Comparison of ENCODE assay signal across 8 mouse cellular contexts in genomic region chr3:51277201-51278150, GRCm38 (mm10). TPM values are rescaled to one million over a fixed set of nuclear protein-coding genes. Genes with fewer than 3 reads are reported as not detected.
DNase-seq lines count a peak whose midpoint lies in the region; ATAC-seq lines count a peak whose summit lies in the region.

No protein-coding gene starts in this region.

- peaks cover 12% of the 10 kb centered on the region for H3K4me1 ChIP-seq in intestine, embryonic 14.5 days (replicated peaks; ENCODE audit: control insufficient read depth, insufficient read depth, low read length)

- no peaks in the 10 kb centered on the region for H3K36me3 ChIP-seq in intestine, embryonic 14.5 days (ENCODE audit: control insufficient read depth, insufficient read depth, low read length)

- H3K27me3 ChIP-seq in intestine, embryonic 14.5 days (replicated peaks; ENCODE audit: control insufficient read depth, insufficient read depth, low read length): no peaks in the 10 kb centered on the region

- H3K9me3 ChIP-seq in intestine, embryonic 14.5 days (ENCODE audit: control insufficient read depth, low read length): no peaks in the 10 kb centered on the region

- intact Hi-C loops in gastrocnemius, postnatal 14 days (cut with DNase I; ENCODE audit: low total_unique reads): no loop called here
- intact Hi-C loops in left cerebral cortex, postnatal 10 days (cut with DNase I): no loop called here

- H3K9ac ChIP-seq in intestine, embryonic 14.5 days (ENCODE audit: low read length): peak overlapping the region; percentile 96

- peak; percentile 68 for ATAC-seq in intestine, embryonic 14.5 days (replicated peaks; ENCODE audit: low FRiP score, low TSS enrichment, low read depth)
- ATAC-seq in megakaryocyte progenitor cell, adult 5-6 weeks (replicated peaks; ENCODE audit: poor library complexity): peak; percentile 65

- H3K4me3 ChIP-seq in intestine, embryonic 14.5 days (ENCODE audit: low read depth, low read length): peak overlapping the region; percentile 92

- DNase-seq in adrenal gland, adult (ENCODE audit: inconsistent age in 2 of 2, low spot score in 1 of 2): peak; percentile 90 to 95
- peak; percentile 85 for DNase-seq in embryo, embryonic 10.5 days (ENCODE audit: low spot score)
- DNase-seq in gastrocnemius, postnatal 14 days: peak; percentile 89
- peak; percentile 93 for DNase-seq in intestine, embryonic 14.5 days (ENCODE audit: low spot score)
- DNase-seq in left cerebral cortex, postnatal 10 days (ENCODE audit: extremely low spot score in 1 of 2, low spot score in 2 of 2): peak; percentile 75 to 93
- DNase-seq in right cerebral cortex, postnatal 10 days (ENCODE audit: low spot score in 2 of 2): peak; percentile 89 to 91
- peak; percentile 84 for DNase-seq in urinary bladder, postnatal 14 days (ENCODE audit: low spot score)

- peak overlapping the region; percentile 79 for H3K4me2 ChIP-seq in intestine, embryonic 14.5 days (ENCODE audit: low read length)

- H3K27ac ChIP-seq in intestine, embryonic 14.5 days (ENCODE audit: low read depth): peak overlapping the region; percentile 99

- WGBS in intestine, embryonic 14.5 days: under 1% methylated on average over 75 of the region's 75 CpGs

RNA-seq across cellular contexts. Expression of gene Noct, which starts 53.2 kb away (rescaled TPM):
- 10 to 100 TPM; 17.0 to 35.4 TPM for total RNA-seq in gastrocnemius, postnatal 14 days (2021)
- 7.0 and 7.7 TPM in 2 replicates for polyA plus RNA-seq in intestine, embryonic 14.5 days (2014; fragmentation: Nextera tagmentation; extraction: Ambion mirVana)
- 10 to 100 TPM; 49.0 to 51.0 TPM for total RNA-seq in left cerebral cortex, postnatal 10 days (2021)
- total RNA-seq in megakaryocyte progenitor cell, adult 5-6 weeks (2015): 17.2 and 20.3 TPM in 2 replicates
- 6.0 and 7.8 TPM in 2 replicates for total RNA-seq in megakaryocyte progenitor cell, adult 5-6 weeks (2017)

Comparison
In these comparisons a context has a peak if more than half of its experiments do, and no peak if none do; other contexts are left out.
1. Peak in every context shown above with its lines: DNase-seq, ATAC-seq, H3K4me3 ChIP-seq and H3K27ac ChIP-seq.